Mouse (Mus musculus) left cerebral cortex, adult 18-20 months (tissue): ENCODE measurements around the gene Usp48. TPM values are rescaled to one million over a fixed set of nuclear protein-coding genes. Genes with fewer than 3 reads are reported as not detected.

Experiments
- DNase-seq, 2 experiments: peaks; one replicate each; pipeline ENCODE4 v3.0.0; 2021 to 2022; ENCODE audit warnings: low spot score in 2 of 2, mixed read lengths in 1 of 2
- total RNA-seq, 2 experiments: library from RNA; stranded (reverse); gene quantifications; 2 replicates each; pipeline ENCODE4 v1.2.3; 2021

The Usp48 gene
- total RNA-seq, 2 experiments from 2014 or later = 111 to 127 TPM

GRCm38 (mm10) chr4:137609281-137609680, 15.7 kb downstream of the Usp48 start:
- DNase-seq = no peak

GRCm38 (mm10) chr4:137609702-137610101, 16.1 kb downstream of the Usp48 start:
- no peak for DNase-seq

- DNase-seq = no peak
Observed at GRCm38 (mm10) chr4:137610256-137610655, 16.7 kb downstream of the Usp48 start.

DNA sequence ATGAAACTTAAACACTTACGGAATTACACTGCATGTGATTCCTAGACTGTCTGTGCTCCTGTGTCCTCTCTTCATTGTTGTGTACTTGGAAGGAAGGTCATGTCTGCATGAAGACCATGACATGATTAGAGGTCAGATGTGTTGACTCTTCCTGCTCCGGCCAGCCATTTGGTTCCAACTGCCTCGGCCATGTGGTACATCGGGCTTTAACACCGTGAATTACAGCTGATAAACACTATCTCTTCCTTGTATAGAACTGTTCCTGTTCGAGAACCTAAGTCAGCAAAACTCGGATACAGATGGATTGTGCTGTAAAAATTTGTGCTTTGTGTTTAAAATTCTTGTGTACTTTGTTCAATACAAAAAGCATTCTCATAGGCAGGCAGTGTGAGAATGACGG, 29.3 kb downstream of the Usp48 start:
- no peak for DNase-seq

DNA sequence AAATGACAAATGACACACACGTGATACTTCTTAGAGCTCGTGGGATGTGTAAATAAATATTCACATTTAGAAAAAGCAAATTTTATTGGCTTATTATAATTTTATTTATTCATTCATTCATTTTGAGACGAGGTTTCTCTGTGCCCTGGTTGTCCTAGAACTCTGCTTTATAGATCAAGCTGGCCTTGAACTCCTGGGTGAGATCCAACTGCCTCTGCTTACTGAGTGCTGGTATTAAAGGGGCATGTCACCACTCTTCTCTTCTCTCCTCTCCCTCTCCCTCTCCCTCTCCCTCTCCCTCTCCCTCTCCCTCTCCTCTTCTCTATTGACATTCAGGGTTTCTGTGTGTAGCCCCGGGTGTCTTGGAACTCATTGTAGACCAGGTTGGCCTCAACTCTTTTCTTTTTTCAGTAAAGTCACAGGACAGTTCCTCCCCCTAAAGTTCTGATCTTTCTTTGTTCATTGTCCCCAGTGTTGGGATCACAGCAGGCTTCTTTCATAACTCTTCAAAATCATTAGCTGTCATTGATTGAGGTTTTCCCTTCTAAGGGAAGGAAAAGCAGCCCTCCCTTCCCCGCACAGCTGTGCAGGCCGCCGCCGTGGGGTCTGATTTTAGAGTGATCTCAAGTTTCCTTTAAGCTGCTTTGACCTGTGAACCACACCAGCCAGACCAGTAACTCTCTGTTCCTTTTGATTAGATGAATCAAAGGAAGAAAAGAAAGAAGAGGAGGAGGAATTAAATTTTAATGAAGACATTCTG, 34.1 kb downstream of the Usp48 start:
- no peak for DNase-seq

DNA sequence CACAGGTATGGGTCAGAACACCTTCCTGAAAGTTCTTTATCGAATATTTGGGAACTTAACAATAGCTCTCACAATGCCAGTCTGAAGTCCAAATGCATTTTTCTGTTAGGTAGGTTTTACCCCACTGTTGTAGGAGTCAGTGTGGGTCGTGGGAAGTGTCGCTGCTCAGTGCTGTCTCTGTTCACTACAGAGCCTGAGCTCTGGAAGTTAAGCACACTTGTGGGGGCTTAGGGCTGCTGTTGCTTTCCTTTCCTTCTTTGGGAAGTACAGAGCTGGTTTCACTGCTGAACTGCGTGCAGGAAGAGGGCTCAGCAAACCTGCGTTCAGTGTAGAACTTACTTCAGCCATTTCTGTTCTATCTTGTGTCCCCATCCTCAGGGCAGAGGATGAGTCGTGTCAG, 34.8 kb downstream of the Usp48 start:
- peak in 1 of 2 experiments; percentile 21 for DNase-seq

DNA sequence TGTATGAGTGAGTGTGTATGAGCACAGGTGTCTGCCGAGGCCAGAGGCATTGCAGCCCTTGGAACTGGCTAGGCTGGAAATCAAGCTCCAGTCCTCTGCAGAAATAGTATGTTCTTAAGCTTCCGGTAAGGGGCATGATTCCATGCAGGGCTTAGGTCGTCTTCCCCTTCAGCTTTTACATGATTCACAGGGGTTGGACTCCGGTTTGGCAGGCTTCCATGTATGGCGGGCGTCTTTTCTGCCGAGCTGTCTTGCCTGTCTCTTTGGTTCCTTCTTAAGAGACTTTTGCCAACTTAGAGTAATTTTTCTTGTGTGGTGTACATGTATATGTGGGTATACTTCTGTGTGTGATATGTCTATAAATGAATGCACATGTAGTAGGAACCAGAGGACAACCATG, 35.8 kb downstream of the Usp48 start:
- DNase-seq = no peak

- DNase-seq = no peak
Observed at GRCm38 (mm10) chr4:137630153-137630552, 36.6 kb downstream of the Usp48 start.

GRCm38 (mm10) chr4:137631596-137631995, 38.0 kb downstream of the Usp48 start:
- DNase-seq = no peak

- no peak for DNase-seq
Observed at GRCm38 (mm10) chr4:137633394-137633793, 39.8 kb downstream of the Usp48 start.

- no peak for DNase-seq
Observed at GRCm38 (mm10) chr4:137636597-137636996, 43.0 kb downstream of the Usp48 start.

- no peak for DNase-seq
Observed at GRCm38 (mm10) chr4:137641556-137641955, 48.0 kb downstream of the Usp48 start.

GRCm38 (mm10) chr4:137642101-137642500, 48.5 kb downstream of the Usp48 start:
- no peak for DNase-seq

DNA sequence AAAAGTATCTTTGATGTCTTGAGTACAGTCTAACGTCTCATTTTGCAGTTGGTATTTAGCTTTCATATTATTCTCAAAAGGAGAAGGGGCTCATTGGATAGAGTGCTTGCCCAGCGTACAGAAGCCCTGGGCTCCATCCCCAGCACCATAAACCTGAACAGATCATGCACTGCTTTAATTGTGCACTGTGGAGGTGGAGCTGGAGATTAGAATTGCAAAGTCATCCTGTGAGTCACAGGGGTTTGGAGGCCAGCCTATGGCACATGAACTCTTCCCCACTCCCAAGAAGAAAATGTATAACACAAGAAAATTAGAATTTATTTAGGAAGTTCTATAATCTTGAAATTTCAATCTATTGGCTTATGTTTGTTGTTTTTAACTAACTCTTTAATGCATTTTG, 49.9 kb downstream of the Usp48 start:
- DNase-seq = no peak

GRCm38 (mm10) chr4:137646262-137646661, 52.7 kb downstream of the Usp48 start:
- DNase-seq = no peak

DNA sequence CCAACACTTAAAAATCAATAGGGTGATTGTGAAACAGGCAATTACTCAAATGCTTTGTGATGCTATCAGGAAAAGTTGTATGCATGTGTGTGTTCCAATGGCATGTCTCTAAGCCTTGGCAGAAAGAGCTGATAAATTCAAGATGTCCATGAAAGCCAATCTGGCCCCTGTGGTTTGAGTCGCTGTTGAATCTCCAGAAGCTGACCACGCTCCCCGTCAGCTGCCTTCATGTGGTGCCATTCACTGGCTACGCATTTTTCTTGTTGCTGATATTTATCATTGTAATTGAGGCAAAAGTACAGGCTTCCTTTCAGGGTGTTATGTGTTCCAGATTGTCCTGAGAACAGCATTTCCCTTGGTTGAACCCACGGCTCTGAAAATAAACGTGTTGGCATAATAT, 54.1 kb downstream of the Usp48 start:
- DNase-seq = no peak

DNA sequence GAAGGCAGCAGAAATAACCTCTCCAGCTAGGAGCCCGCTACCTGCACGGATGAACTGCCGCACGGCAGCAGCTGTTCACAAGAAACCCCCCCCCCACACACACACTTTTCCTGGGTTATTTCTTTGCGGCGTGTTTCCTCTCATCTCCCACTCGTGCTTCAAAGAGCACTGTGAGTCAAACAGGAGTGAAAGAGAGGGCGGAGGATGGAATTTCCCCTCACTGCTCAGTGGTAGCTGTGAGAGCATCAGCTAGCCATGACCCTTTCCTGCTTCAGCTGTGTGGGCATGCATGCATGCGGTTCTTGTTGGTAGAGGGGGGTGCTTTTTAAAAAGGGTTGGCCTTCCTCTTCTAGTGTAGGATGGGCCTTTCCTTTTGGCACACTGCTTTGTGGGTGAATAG, 54.7 kb downstream of the Usp48 start:
- no peak for DNase-seq

GRCm38 (mm10) chr4:137650912-137651311, 57.4 kb downstream of the Usp48 start:
- no peak for DNase-seq

- DNase-seq = no peak
Observed at GRCm38 (mm10) chr4:137652835-137653346, 59.3 kb downstream of the Usp48 start.

DNA sequence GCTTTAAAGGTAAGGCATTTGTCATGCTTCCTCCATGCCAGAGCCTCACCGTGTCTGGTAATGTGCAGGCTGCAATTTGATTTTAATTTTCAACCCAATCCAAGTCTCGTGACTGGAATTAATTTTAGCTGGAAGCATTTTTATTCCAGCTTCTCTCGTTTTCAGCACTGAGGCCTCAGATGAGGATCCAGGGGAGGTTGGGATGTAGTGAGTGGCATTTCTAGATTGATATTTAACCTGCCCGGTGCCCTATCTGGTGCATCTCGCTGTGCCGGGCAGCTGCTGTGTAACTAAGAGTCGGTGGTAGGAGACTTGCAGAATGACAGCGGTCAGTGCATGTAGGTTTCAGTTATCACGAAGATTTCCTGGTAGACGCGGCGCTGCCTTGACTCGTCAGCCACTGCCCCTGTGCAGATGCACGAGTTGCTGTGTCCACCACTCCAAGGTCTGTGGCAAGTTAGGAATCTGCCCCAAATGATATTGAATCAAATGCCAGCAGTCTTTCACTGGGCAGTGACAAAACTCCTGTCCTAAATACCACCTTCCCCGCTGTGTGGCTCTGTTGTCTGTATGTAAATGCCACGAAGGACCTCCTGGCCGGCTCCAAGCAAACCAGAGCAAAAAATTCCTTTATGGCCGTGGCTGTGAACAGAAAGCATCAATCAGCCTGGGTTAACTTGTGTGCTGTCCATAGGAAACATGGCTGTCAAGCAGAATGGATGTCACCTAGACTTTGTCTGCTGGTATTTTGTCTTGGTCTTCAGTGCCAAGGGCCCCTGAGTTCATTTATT, 61.9 kb downstream of the Usp48 start:
- DNase-seq = no peak

GRCm38 (mm10) chr4:137657674-137658073, 64.1 kb downstream of the Usp48 start:
- no peak for DNase-seq

- DNase-seq = no peak
Observed at GRCm38 (mm10) chr4:137659541-137659940, 66.0 kb downstream of the Usp48 start.
